Mouse (Mus musculus): ENCODE measurements around the gene Tnpo3. TPM values are rescaled to one million over a fixed set of nuclear protein-coding genes. Genes with fewer than 3 reads are reported as not detected.

Gene Tnpo3
- total and polyA plus RNA-seq, 3 experiments: 60.5 to 140 (median 76.0) TPM

- TF ChIP-seq HCFC1 (IDR thresholded peaks at IDR 0.05; ENCODE audit: low read depth, low read length) (peak; percentile 36; the same call in 1 of the 2 replicates), CHD1 (IDR thresholded peaks at IDR 0.05; ENCODE audit: low read depth, low read length) (peak; percentile 71; the same call in 1 of the 2 replicates), ZMIZ1 (IDR thresholded peaks at IDR 0.05; ENCODE audit: low read depth, low read length) (0 out of 2 replicates have a peak, but pooled peaks have one; percentile 33), BHLHE40 (IDR thresholded peaks at IDR 0.05; ENCODE audit: low read depth, low read length) (peak; percentile 62), TCF12 (IDR thresholded peaks at IDR 0.05; ENCODE audit: low read depth, low read length) (peak; percentile 76), CTCF (conservative IDR thresholded peaks at IDR 0.05 in 1 of 2, IDR thresholded peaks at IDR 0.05 in 1 of 2; ENCODE audit: low read depth in 2 of 2, low read length in 2 of 2) (no peak), TBP (conservative IDR thresholded peaks at IDR 0.05; ENCODE audit: low read depth, low read length) (peak; percentile 79), E2F4 (IDR thresholded peaks at IDR 0.05; ENCODE audit: insufficient replicate concordance, low read depth, low read length) (no peak), USF2 (conservative IDR thresholded peaks at IDR 0.05; ENCODE audit: low read depth, low read length) (no peak)
Measured at GRCm38 (mm10) chr6:29528561-29529443, 80.9 kb downstream of the Tnpo3 start (continued).

- Histone ChIP-seq H3K9ac (ENCODE audit: insufficient read depth, low read depth) (peak overlapping the region; percentile 96), H3K4me3 (replicated peaks in 1 of 3; ENCODE audit: low read depth in 2 of 3, low read length in 2 of 3, poor library complexity in 1 of 3) (peak overlapping the region; percentile 82 to 90 (median 88)), H3K4me1 (ENCODE audit: control insufficient read depth in 1 of 2, insufficient read depth in 2 of 2) (peaks cover 12 to 66% of the 10 kb centered on the region in 2 experiments), H3K27me3 (replicated peaks) (no peaks in the 10 kb centered on the region), H3K79me2 (replicated peaks; ENCODE audit: control insufficient read depth, extremely low read depth, insufficient read depth, poor library complexity, severe bottlenecking) (peaks cover 46% of the 10 kb centered on the region), H3K9me3 (replicated peaks; ENCODE audit: low read length) (no peaks in the 10 kb centered on the region), H3K36me3 (replicated peaks in 1 of 2; ENCODE audit: control insufficient read depth in 1 of 2, insufficient read depth in 1 of 2, low read length in 1 of 2) (peaks cover 12 to 21% of the 10 kb centered on the region in 2 experiments), H3K4me2 (ENCODE audit: insufficient read depth, low read depth, poor library complexity, severe bottlenecking) (peak overlapping the region; percentile 99), H3K27ac (ENCODE audit: insufficient read depth, low read depth) (peak overlapping the region; percentile 98)
- no peak for TF ChIP-seq NELFE (IDR thresholded peaks at IDR 0.05; ENCODE audit: low read depth, low read length)
- TF ChIP-seq SIN3A (IDR thresholded peaks at IDR 0.05; ENCODE audit: low read length): 0 out of 2 replicates have a peak, but pooled peaks have one; percentile 53
- DNase-seq (ENCODE audit: extremely low read depth): no peak
- dilution Hi-C loops (cut with MboI; ENCODE audit: extremely low pct_ligation_motif_present, extremely low pct_unique_long_range_greater_than_20kb, low sequenced_read_pairs) (no loop called here), in situ Hi-C loops (cut with MboI; ENCODE audit: low pct_ligation_motif_present, low pct_unique_long_range_greater_than_20kb, low sequenced_read_pairs) (no loop called here)
Measured at GRCm38 (mm10) chr6:29528165-29528505, 81.6 kb downstream of the Tnpo3 start.

GRCm38 (mm10) chr6:29527361-29528164 lies 82.1 kb downstream of the Tnpo3 start:
- Histone ChIP-seq H3K4me1 (ENCODE audit: control insufficient read depth in 1 of 2, insufficient read depth in 2 of 2) (peaks cover 17 to 69% of the 10 kb centered on the region in 2 experiments), H3K36me3 (replicated peaks in 1 of 2; ENCODE audit: control insufficient read depth in 1 of 2, insufficient read depth in 1 of 2, low read length in 1 of 2) (peaks cover 10 to 18% of the 10 kb centered on the region in 2 experiments), H3K27me3 (replicated peaks) (no peaks in the 10 kb centered on the region), H3K4me3 (replicated peaks in 1 of 3; ENCODE audit: low read depth in 2 of 3, low read length in 2 of 3, poor library complexity in 1 of 3) (peak overlapping the region; percentile 82 to 90 (median 88)), H3K9ac (ENCODE audit: insufficient read depth, low read depth) (peak overlapping the region; percentile 96), H3K27ac (ENCODE audit: insufficient read depth, low read depth) (peak overlapping the region; percentile 98), H3K9me3 (replicated peaks; ENCODE audit: low read length) (no peaks in the 10 kb centered on the region), H3K4me2 (ENCODE audit: insufficient read depth, low read depth, poor library complexity, severe bottlenecking) (peak overlapping the region; percentile 99), H3K79me2 (replicated peaks; ENCODE audit: control insufficient read depth, extremely low read depth, insufficient read depth, poor library complexity, severe bottlenecking) (peaks cover 43% of the 10 kb centered on the region)
- dilution Hi-C loops (cut with MboI; ENCODE audit: extremely low pct_ligation_motif_present, extremely low pct_unique_long_range_greater_than_20kb, low sequenced_read_pairs): no loop called here
- peak; percentile 63 for DNase-seq (ENCODE audit: extremely low read depth)
- in situ Hi-C loops (cut with MboI; ENCODE audit: low pct_ligation_motif_present, low pct_unique_long_range_greater_than_20kb, low sequenced_read_pairs): no loop called here
- TF ChIP-seq USF1 (IDR thresholded peaks at IDR 0.05; ENCODE audit: low read depth, low read length) (no peak), MAX (IDR thresholded peaks at IDR 0.05; ENCODE audit: low read length) (0 out of 2 replicates have a peak, but pooled peaks have one; percentile 6), USF2 (conservative IDR thresholded peaks at IDR 0.05; ENCODE audit: low read depth, low read length) (no peak), ELF1 (IDR thresholded peaks at IDR 0.05; ENCODE audit: low read depth, low read length) (peak; percentile 37; the same call in 1 of the 2 replicates), ETS1 (conservative IDR thresholded peaks at IDR 0.05; ENCODE audit: low read depth, low read length) (peak; percentile 32), SIN3A (IDR thresholded peaks at IDR 0.05; ENCODE audit: low read length) (no peak; the same call in none of the 2 replicates), JUN (IDR thresholded peaks at IDR 0.05; ENCODE audit: insufficient read depth, low read depth, low read length) (no peak), KAT2A (IDR thresholded peaks at IDR 0.05; ENCODE audit: insufficient replicate concordance, low read length) (no peak), CHD1 (IDR thresholded peaks at IDR 0.05; ENCODE audit: low read depth, low read length) (no peak; the same call in 1 of the 2 replicates), ZNF384 (IDR thresholded peaks at IDR 0.05; ENCODE audit: low read depth, low read length) (no peak), PAX5 (IDR thresholded peaks at IDR 0.05; ENCODE audit: low read length) (no peak), ZC3H11A (IDR thresholded peaks at IDR 0.05; ENCODE audit: low read depth, low read length) (no peak), RCOR1 (conservative IDR thresholded peaks at IDR 0.05; ENCODE audit: low read depth, low read length) (no peak), CHD2 (IDR thresholded peaks at IDR 0.05; ENCODE audit: low read length) (no peak), BHLHE40 (IDR thresholded peaks at IDR 0.05; ENCODE audit: low read depth, low read length) (no peak), JUND (conservative IDR thresholded peaks at IDR 0.05; ENCODE audit: low read depth, low read length) (no peak), POLR2A (IDR thresholded peaks at IDR 0.05; ENCODE audit: low read depth, low read length) (peak; percentile 57), MAFK (IDR thresholded peaks at IDR 0.05; ENCODE audit: insufficient replicate concordance, low read length) (no peak), GABPA (IDR thresholded peaks at IDR 0.05; ENCODE audit: insufficient replicate concordance, low read depth, low read length) (no peak), CTCF (conservative IDR thresholded peaks at IDR 0.05 in 1 of 2, IDR thresholded peaks at IDR 0.05 in 1 of 2; ENCODE audit: low read depth in 2 of 2, low read length in 2 of 2) (no peak)
